Mouse (Mus musculus): ENCODE measurements around the gene Prss34.
A peak's percentile ranks its signal among the peaks of the same experiment; 100 is the strongest.

Prss34 gene

DNA sequence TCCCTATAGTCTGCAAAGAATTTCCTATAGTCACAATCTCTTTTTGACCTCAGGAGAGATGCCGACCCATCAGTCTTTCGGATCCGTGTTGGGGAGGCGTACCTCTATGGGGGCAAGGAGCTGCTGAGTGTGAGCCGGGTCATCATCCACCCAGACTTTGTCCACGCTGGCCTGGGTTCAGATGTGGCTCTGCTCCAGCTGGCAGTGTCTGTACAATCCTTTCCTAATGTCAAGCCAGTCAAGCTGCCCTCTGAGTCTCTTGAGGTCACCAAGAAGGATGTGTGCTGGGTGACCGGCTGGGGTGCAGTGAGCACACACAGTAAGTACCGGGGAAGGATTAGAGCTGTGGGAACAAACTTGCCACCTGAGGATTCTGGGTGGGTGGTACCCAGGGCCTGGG is 22.6 kb downstream of the Prss34 start:
- DNase-seq = no peak

DNA sequence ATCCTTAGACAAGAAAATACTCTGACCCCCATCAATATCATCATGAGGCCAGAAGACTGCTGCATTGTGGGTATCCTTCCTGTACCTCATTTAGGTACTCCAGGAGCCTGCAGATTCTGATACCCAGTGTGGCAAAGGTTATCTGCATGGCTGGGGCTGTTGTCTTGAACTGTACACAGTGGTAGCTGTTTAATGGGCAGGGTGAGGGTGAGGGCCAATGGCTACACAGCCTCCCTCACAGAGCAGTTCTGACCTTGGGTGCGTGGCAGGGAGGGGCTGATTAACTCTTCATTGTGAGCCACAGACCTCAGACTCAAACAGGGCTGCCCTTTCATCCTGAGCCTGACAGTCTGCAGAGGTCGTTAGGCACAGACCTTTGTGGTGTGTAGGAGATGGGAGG is 24.7 kb downstream of the Prss34 start:
- DNase-seq = no peak

DNA sequence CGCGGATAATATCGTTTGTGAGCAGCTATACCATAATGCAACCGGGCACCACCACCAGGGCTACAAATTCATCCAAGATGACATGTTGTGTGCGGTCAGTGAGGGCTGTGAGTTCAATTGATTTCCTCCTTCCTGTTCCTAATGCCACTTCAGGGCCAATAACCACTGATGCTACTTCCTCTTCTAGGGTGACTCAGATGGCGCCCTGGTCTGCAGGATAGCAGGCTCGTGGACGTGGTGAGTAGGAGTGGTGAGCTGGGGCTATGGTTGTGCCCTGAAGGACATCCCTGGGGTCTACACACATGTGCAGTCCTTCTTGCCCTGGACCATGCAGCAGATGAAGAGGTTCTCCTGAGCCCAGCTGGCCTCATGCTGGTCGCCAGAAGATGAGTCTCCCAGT is 34.1 kb downstream of the Prss34 start:
- DNase-seq = no peak

DNA sequence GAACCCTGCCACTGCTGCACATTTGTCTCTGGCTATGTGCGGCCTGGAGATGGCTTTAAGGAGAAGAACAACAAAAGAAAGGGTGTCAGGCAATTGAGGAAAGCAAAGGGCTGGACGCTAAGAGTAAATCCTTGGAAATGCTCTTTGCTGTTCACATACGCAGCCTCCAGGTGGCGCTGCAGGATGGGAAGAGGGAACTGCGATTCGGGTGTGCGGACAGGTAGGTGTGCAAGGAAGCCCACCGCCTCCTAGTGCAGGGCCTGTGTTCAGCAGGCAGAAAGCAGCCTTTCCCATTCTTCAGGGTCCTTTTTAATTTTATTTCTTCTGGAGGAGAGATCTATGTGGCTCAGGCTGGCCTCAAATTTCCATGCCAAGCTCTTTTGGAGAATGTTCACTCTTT is 35.7 kb downstream of the Prss34 start:
- DNase-seq = peak; percentile 14

DNA sequence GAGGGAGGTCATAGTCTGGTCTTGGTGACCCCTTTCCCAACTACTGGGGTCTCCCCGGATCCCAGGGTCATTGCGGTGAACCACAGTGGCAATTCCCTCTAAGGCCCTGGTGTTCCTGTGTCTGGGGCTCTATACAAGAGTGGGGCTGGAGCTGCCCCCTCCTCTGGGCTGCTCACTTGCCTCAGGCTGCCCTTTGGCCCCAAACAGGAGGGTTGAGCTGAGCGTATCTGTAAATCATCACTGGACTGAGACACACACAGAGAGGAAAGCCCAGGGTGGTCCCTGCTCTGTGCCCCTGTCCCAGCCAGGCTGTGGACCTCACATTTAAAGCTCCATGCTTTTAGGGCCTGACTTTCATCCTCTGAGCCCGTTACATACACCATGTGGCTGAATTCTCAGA is 40.0 kb downstream of the Prss34 start:
- no peak for DNase-seq

DNA sequence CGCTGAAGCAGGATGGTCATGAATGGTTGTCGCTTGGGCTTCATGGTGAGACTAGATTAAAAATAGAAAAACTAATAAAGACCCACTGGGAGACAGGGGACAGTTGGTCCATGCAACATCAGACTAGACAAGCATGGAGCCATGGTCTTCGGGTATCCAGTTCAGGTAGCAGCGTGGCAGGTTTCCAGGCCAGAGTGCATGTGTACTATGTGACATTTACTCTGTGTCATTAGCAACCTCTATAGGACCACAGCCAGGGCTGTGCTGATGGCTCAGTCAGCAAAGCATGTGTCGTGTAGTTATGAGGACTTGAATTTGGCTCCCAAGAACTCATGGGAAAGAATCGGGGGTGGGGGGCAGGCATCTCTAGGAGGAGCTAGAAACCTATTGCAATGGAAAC is 41.8 kb downstream of the Prss34 start:
- DNase-seq = no peak

DNA sequence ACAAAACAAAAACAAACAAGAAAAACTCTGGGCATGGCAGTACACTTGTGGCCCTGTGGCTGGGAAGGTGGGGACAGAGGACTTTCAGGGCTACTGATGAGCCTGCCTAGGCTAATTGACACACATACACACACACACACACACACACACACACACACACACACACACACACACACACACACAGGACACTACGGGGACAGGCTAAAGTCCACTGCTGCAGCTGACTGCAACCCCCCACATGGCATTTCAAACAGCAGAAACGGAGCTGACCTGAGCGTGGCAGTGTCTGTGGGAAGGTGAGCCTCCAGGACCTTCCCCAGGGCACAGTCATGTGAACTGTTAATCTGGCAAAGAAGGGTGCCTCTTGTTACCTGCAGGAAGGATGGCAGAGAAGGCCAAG is 43.3 kb downstream of the Prss34 start:
- DNase-seq = no peak

DNA sequence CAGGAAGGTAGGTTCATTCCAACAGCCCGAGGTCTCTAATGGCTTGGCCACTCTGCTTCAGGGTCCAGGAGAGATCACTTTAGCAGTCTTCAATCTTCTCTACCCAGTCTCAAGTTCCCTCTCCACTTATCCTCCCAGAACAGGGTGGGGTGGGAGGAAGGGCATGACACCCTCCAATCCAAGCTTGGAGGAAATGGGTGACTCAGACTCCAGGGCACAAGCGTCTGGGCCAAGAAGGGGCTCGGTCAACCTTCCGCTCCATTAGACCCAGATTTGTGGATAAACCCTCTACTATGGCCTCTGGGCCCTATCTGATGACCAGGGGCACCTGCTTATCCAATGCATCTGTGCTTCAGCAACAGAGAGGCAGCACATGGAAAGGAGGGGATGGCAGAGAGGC is 47.3 kb downstream of the Prss34 start, which contains the start of gene Tpsab1:
TSS of gene Tpsab1 (minus strand) at position 101 of the 400 bp plus-strand sequence.
- no peak for DNase-seq

Data from cerebellum, adult 9-10 months (tissue).